Mouse (Mus musculus): ENCODE measurements around the gene Acap3.
A peak's percentile ranks its signal among the peaks of the same experiment; 100 is the strongest.

- peak; percentile 52 for TF ChIP-seq CTCF (IDR thresholded peaks at IDR 0.05)
- TF ChIP-seq EP300 (IDR thresholded peaks at IDR 0.05), result no peak
These were observed 12.9 kb downstream of the Acap3 start for GRCm38 (mm10) chr4:155904318-155905102.
